Mouse (Mus musculus) cortical plate, adult 2 months (tissue): ENCODE results near the gene Dmrtc2.

Experiments
- CTCF ChIP-seq: fragments of 200-500 bp; IDR thresholded peaks from 2 replicates; pipeline ENCODE4 v1.5.1; 2011; ENCODE audit warnings: mild to moderate bottlenecking, control low read depth, low read length; ENCODE audit not compliant: insufficient read depth; ENCODE audit errors: extremely low read depth
- POLR2A ChIP-seq: fragments of 200-500 bp; IDR thresholded peaks from 2 replicates; pipeline ENCODE4 v1.6.1; 2011; ENCODE audit warnings: mild to moderate bottlenecking, low read length, control low read depth; ENCODE audit not compliant: insufficient read depth; ENCODE audit errors: extremely low read depth

GRCm38 (mm10) chr7:24904070-24904483 lies 34.2 kb downstream of the Dmrtc2 start:
- TF ChIP-seq CTCF, result no peak
- no peak; the same call in none of the 2 replicates for TF ChIP-seq POLR2A
